Comparison of ENCODE assay signal across 24 mouse cellular contexts in genomic region chr10:79550366-79550765, GRCm38 (mm10). TPM values are rescaled to one million over a fixed set of nuclear protein-coding genes. Genes with fewer than 3 reads are reported as not detected.
"Had no signal": no experiment of that assay in that cellular context is flagged by ENCODE, and none has a peak within 500 bp of the region (broad histone marks: within the 10 kb centered on the region; RNA-seq: fewer than 3 reads in every experiment).

No protein-coding gene starts in this region.

- ATAC-seq: intestine, embryonic 16.5 days; lung, postnatal 0 days; midbrain, embryonic 15.5 days had no signal

- H3K4me2 ChIP-seq: liver, embryonic 13.5 days; lung, embryonic 14.5 days; midbrain, embryonic 12.5 days; midbrain, embryonic 15.5 days; neural tube, embryonic 12.5 days; neural tube, embryonic 15.5 days had no signal

- DNase-seq: kidney, adult 18-20 months; kidney, adult 9 months; kidney, postnatal 36 days; layer of hippocampus, postnatal 36 days; liver, embryonic 13.5 days; lung, embryonic 14.5 days; right cerebral cortex, adult 18-20 months; right cerebral cortex, postnatal 14 days; right cerebral cortex, postnatal 4 days; thymus, postnatal 25 days had no signal

- H3K27me3 ChIP-seq: liver, embryonic 13.5 days; midbrain, embryonic 15.5 days; neural tube, embryonic 12.5 days; neural tube, embryonic 15.5 days had no signal

- H3K27ac ChIP-seq: left cerebral cortex, adult 2 months; liver, embryonic 13.5 days; macrophage; midbrain, embryonic 12.5 days; midbrain, embryonic 15.5 days; neural tube, embryonic 12.5 days; neural tube, embryonic 15.5 days had no signal

- H3K4me3 ChIP-seq: left cerebral cortex, adult 2 months; liver, embryonic 13.5 days; midbrain, embryonic 12.5 days; midbrain, embryonic 15.5 days; neural tube, embryonic 12.5 days; neural tube, embryonic 15.5 days had no signal

- H3K9me3 ChIP-seq: liver, embryonic 13.5 days; midbrain, embryonic 12.5 days; midbrain, embryonic 15.5 days; neural tube, embryonic 12.5 days; neural tube, embryonic 15.5 days had no signal

- H3K9ac ChIP-seq: liver, embryonic 13.5 days; lung, embryonic 14.5 days; midbrain, embryonic 12.5 days; midbrain, embryonic 15.5 days; neural tube, embryonic 12.5 days; neural tube, embryonic 15.5 days had no signal

RNA-seq across cellular contexts. Expression of gene Theg, which starts 36.8 kb away (rescaled TPM):
- polyA plus RNA-seq: intestine, embryonic 16.5 days; kidney, embryonic 16.5 days; limb, embryonic 11.5 days; limb, embryonic 14.5 days; liver, embryonic 13.5 days; liver, embryonic 16.5 days; lung, embryonic 14.5 days; lung, postnatal 0 days; macrophage; midbrain, embryonic 12.5 days; midbrain, embryonic 15.5 days; neural tube, embryonic 12.5 days; stomach, embryonic 14.5 days; thymus, postnatal 0 days had no signal
